Mouse (Mus musculus): ENCODE results near the gene Serpina1e. TPM values are rescaled to one million over a fixed set of nuclear protein-coding genes. Genes with fewer than 3 reads are reported as not detected.
"Not testable (repeated sequence)": the region's sequence is repeated elsewhere in the genome, so short reads cannot be mapped to it uniquely, and the experiment has no call there.

The Serpina1e gene
- polyA plus RNA-seq, 1 experiment from 2014 or later: 639 TPM

DNA sequence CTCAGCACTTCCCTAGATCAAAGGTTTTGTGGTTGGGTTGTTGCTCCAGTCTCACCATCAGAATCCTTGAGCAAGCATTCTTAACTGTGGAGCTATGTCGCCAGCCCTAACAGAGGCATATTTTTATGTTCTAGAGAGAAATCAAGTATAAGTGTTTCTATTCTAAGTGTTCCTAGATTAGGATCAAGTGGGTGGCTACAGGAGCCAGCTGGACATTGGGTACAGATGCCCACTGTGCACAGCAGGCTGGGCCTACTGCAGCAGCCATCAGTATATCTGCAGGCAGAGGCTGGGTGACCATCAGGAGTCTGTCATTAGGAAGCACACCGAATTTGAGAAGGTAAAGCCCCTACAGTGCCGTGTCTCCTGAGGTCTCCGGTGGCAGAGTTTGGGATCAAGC, 12.3 kb upstream of the Serpina1e start:
- WGBS (ENCODE audit: insufficient replicate concordance): 69% methylated on average over 4 of the region's 4 CpGs
- no peak for ATAC-seq (ENCODE audit: low read depth)
- no peak overlapping the region for H3K4me2 ChIP-seq (ENCODE audit: low read depth, low read length)
- H3K4me1 ChIP-seq (ENCODE audit: control insufficient read depth, low read depth, low read length): no peaks in the 10 kb centered on the region
- H3K36me3 ChIP-seq (ENCODE audit: control insufficient read depth, insufficient read depth): no peaks in the 10 kb centered on the region
- H3K4me3 ChIP-seq (ENCODE audit: low read depth, low read length): no peak overlapping the region
- no peaks in the 10 kb centered on the region for H3K9me3 ChIP-seq (replicated peaks; ENCODE audit: control insufficient read depth, low read length)
- H3K27me3 ChIP-seq (ENCODE audit: control insufficient read depth, insufficient read depth, low read depth, low read length): no peaks in the 10 kb centered on the region
- no peak overlapping the region for H3K27ac ChIP-seq (ENCODE audit: low read length)
- no peak overlapping the region for H3K9ac ChIP-seq (ENCODE audit: low read depth, low read length)

- no peaks in the 10 kb centered on the region for H3K27me3 ChIP-seq (ENCODE audit: control insufficient read depth, insufficient read depth, low read depth, low read length)
- no peak overlapping the region for H3K9ac ChIP-seq (ENCODE audit: low read depth, low read length)
- no peak overlapping the region for H3K4me2 ChIP-seq (ENCODE audit: low read depth, low read length)
- 67% methylated on average over 9 of the region's 9 CpGs for WGBS (ENCODE audit: insufficient replicate concordance)
- H3K27ac ChIP-seq (ENCODE audit: low read length): no peak overlapping the region
- no peak for ATAC-seq (ENCODE audit: low read depth)
- H3K36me3 ChIP-seq (ENCODE audit: control insufficient read depth, insufficient read depth): no peaks in the 10 kb centered on the region
- no peaks in the 10 kb centered on the region; the same call in 1 of the 2 replicates for H3K9me3 ChIP-seq (replicated peaks; ENCODE audit: control insufficient read depth, low read length)
- H3K4me3 ChIP-seq (ENCODE audit: low read depth, low read length): no peak overlapping the region
- no peaks in the 10 kb centered on the region for H3K4me1 ChIP-seq (ENCODE audit: control insufficient read depth, low read depth, low read length)
Observed at GRCm38 (mm10) chr12:103969577-103970116, 10.9 kb upstream of the Serpina1e start.

- Histone ChIP-seq H3K36me3 (ENCODE audit: control insufficient read depth, insufficient read depth) (no peaks in the 10 kb centered on the region), H3K4me3 (ENCODE audit: low read depth, low read length) (no peak overlapping the region), H3K4me1 (ENCODE audit: control insufficient read depth, low read depth, low read length) (no peaks in the 10 kb centered on the region; the same call in 1 of the 2 replicates), H3K4me2 (ENCODE audit: low read depth, low read length) (no peak overlapping the region), H3K27ac (ENCODE audit: low read length) (no peak overlapping the region), H3K9me3 (replicated peaks; ENCODE audit: control insufficient read depth, low read length) (no peaks in the 10 kb centered on the region; the same call in 1 of the 2 replicates), H3K9ac (ENCODE audit: low read depth, low read length) (no peak overlapping the region), H3K27me3 (ENCODE audit: control insufficient read depth, insufficient read depth, low read depth, low read length) (no peaks in the 10 kb centered on the region)
- ATAC-seq (ENCODE audit: low read depth): no peak
- 44% methylated on average over 3 of the region's 3 CpGs for WGBS (ENCODE audit: insufficient replicate concordance)
Observed at GRCm38 (mm10) chr12:103966761-103967160, 8.0 kb upstream of the Serpina1e start.

GRCm38 (mm10) chr12:103963288-103963687, 4.5 kb upstream of the Serpina1e start:
- H3K4me1 ChIP-seq (ENCODE audit: control insufficient read depth, low read depth, low read length): no peaks in the 10 kb centered on the region; the same call in 1 of the 2 replicates
- no peak overlapping the region for H3K4me2 ChIP-seq (ENCODE audit: low read depth, low read length)
- no peaks in the 10 kb centered on the region for H3K36me3 ChIP-seq (ENCODE audit: control insufficient read depth, insufficient read depth)
- H3K4me3 ChIP-seq (ENCODE audit: low read depth, low read length): no peak overlapping the region
- 48% methylated on average over 4 of the region's 4 CpGs for WGBS (ENCODE audit: insufficient replicate concordance)
- no peaks in the 10 kb centered on the region for H3K27me3 ChIP-seq (ENCODE audit: control insufficient read depth, insufficient read depth, low read depth, low read length)
- no peaks in the 10 kb centered on the region; the same call in 1 of the 2 replicates for H3K9me3 ChIP-seq (replicated peaks; ENCODE audit: control insufficient read depth, low read length)
- H3K27ac ChIP-seq (ENCODE audit: low read length): no peak overlapping the region
- ATAC-seq (ENCODE audit: low read depth): peak; percentile 84
- H3K9ac ChIP-seq (ENCODE audit: low read depth, low read length): no peak overlapping the region

DNA sequence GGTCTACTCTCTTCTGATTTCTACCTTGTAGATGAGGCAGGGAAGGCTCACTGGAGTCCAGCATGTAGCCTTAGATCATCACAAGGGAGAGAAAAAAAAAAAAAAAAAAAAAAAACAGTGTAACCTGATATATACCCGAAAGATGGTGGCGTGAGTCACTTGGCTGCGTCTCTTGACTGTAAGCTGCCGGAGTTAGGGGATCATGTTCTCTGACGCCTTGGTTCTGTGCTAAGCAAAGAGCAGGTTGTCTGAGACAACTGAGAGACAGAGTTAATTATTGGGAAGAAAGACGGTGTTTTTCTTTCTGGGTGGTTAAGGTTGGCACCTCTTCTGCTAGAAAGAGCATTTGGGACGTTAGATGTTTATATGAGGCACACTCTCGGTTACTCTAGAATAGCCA, 4.1 kb upstream of the Serpina1e start:
- no peak for ATAC-seq (ENCODE audit: low read depth)
- Histone ChIP-seq H3K9ac (ENCODE audit: low read depth, low read length) (no peak overlapping the region), H3K4me2 (ENCODE audit: low read depth, low read length) (no peak overlapping the region), H3K9me3 (replicated peaks; ENCODE audit: control insufficient read depth, low read length) (no peaks in the 10 kb centered on the region; the same call in 1 of the 2 replicates), H3K27ac (ENCODE audit: low read length) (no peak overlapping the region), H3K4me1 (ENCODE audit: control insufficient read depth, low read depth, low read length) (no peaks in the 10 kb centered on the region; the same call in 1 of the 2 replicates), H3K27me3 (ENCODE audit: control insufficient read depth, insufficient read depth, low read depth, low read length) (no peaks in the 10 kb centered on the region), H3K36me3 (ENCODE audit: control insufficient read depth, insufficient read depth) (no peaks in the 10 kb centered on the region), H3K4me3 (ENCODE audit: low read depth, low read length) (no peak overlapping the region)
- WGBS (ENCODE audit: insufficient replicate concordance): 72% methylated on average over 8 of the region's 8 CpGs

- H3K9ac ChIP-seq (ENCODE audit: low read depth, low read length): no peak overlapping the region
- H3K27ac ChIP-seq (ENCODE audit: low read length): no peak overlapping the region
- H3K4me1 ChIP-seq (ENCODE audit: control insufficient read depth, low read depth, low read length): no peaks in the 10 kb centered on the region; the same call in 1 of the 2 replicates
- H3K4me3 ChIP-seq (ENCODE audit: low read depth, low read length): no peak overlapping the region
- H3K9me3 ChIP-seq (replicated peaks; ENCODE audit: control insufficient read depth, low read length): no peaks in the 10 kb centered on the region; the same call in 1 of the 2 replicates
- no peaks in the 10 kb centered on the region for H3K27me3 ChIP-seq (ENCODE audit: control insufficient read depth, insufficient read depth, low read depth, low read length)
- whole genome bisulfite sequencing (ENCODE audit: insufficient replicate concordance): 54% methylated on average over 5 of the region's 5 CpGs
- no peak for ATAC-seq (ENCODE audit: low read depth)
- no peaks in the 10 kb centered on the region for H3K36me3 ChIP-seq (ENCODE audit: control insufficient read depth, insufficient read depth)
- no peak overlapping the region for H3K4me2 ChIP-seq (ENCODE audit: low read depth, low read length)
Observed at GRCm38 (mm10) chr12:103962337-103962736, 3.6 kb upstream of the Serpina1e start.

DNA sequence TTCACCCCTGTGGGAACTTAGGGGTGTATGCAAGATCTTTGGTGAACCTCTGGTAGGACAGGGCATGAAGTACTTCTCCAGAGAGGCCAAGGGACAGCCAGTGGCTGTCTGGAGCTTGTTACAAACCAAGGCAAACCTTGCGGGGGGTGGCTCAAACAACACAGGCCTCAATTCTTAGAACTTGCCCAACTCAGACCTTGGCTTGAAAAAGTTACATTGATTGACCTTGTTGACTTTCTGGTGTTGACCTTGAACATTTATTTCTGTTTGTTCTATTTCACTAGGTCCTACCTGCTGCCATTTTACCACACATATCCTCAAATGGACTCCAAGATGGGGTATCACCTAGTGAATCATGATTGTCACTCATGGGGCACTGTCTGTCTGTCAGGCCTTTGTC, 2.9 kb upstream of the Serpina1e start:
- H3K4me3 ChIP-seq (ENCODE audit: low read depth, low read length): no peak overlapping the region
- no peak overlapping the region for H3K27ac ChIP-seq (ENCODE audit: low read length)
- no peaks in the 10 kb centered on the region; the same call in 1 of the 2 replicates for H3K9me3 ChIP-seq (replicated peaks; ENCODE audit: control insufficient read depth, low read length)
- H3K9ac ChIP-seq (ENCODE audit: low read depth, low read length): no peak overlapping the region
- no peaks in the 10 kb centered on the region; the same call in 1 of the 2 replicates for H3K4me1 ChIP-seq (ENCODE audit: control insufficient read depth, low read depth, low read length)
- no peak overlapping the region for H3K4me2 ChIP-seq (ENCODE audit: low read depth, low read length)
- peak; percentile 12; the same call in 1 of the 2 replicates for ATAC-seq (ENCODE audit: low read depth)
- H3K36me3 ChIP-seq (ENCODE audit: control insufficient read depth, insufficient read depth): no peaks in the 10 kb centered on the region
- H3K27me3 ChIP-seq (ENCODE audit: control insufficient read depth, insufficient read depth, low read depth, low read length): no peaks in the 10 kb centered on the region
- WGBS (ENCODE audit: insufficient replicate concordance): 64% methylated on average over 1 of the region's 1 CpGs

GRCm38 (mm10) chr12:103956555-103956954, 2.2 kb downstream of the Serpina1e start:
- H3K36me3 ChIP-seq (ENCODE audit: control insufficient read depth, insufficient read depth); H3K27ac ChIP-seq (ENCODE audit: low read length); H3K9me3 ChIP-seq (replicated peaks; ENCODE audit: control insufficient read depth, low read length); H3K4me1 ChIP-seq (ENCODE audit: control insufficient read depth, low read depth, low read length); H3K9ac ChIP-seq (ENCODE audit: low read depth, low read length); H3K27me3 ChIP-seq (ENCODE audit: control insufficient read depth, insufficient read depth, low read depth, low read length); ATAC-seq (ENCODE audit: low read depth); H3K4me2 ChIP-seq (ENCODE audit: low read depth, low read length): not testable (repeated sequence)
- peak overlapping the region; percentile 27 for H3K4me3 ChIP-seq (ENCODE audit: low read depth, low read length)
- WGBS (ENCODE audit: insufficient replicate concordance): 36% methylated on average over 2 of the region's 2 CpGs

DNA sequence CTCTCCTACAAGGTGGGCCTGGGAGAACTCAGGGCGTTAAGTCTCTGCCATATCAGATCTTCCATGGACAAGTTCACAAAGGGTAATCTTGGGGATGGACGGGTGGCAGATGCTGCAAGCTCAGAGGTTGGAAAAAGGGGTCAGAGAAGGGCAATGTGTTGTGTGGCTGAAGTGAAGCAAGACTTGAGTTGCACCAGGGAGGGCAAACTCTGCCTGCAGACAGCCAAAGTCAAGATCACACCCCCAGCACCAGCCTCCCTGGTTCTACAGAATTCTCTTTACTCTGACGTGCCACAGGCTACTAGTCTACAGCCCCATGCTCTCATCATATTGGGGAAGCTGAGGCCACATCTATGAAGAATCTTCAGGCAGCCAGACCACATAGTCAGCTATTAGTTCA, 5.8 kb downstream of the Serpina1e start:
- not testable (repeated sequence) for H3K27me3 ChIP-seq (ENCODE audit: control insufficient read depth, insufficient read depth, low read depth, low read length); H3K4me2 ChIP-seq (ENCODE audit: low read depth, low read length); H3K9ac ChIP-seq (ENCODE audit: low read depth, low read length); H3K4me3 ChIP-seq (ENCODE audit: low read depth, low read length); H3K9me3 ChIP-seq (replicated peaks; ENCODE audit: control insufficient read depth, low read length); H3K36me3 ChIP-seq (ENCODE audit: control insufficient read depth, insufficient read depth); H3K4me1 ChIP-seq (ENCODE audit: control insufficient read depth, low read depth, low read length); ATAC-seq (ENCODE audit: low read depth); H3K27ac ChIP-seq (ENCODE audit: low read length)
- 54% methylated on average over 3 of the region's 3 CpGs for WGBS (ENCODE audit: insufficient replicate concordance)

Measured in liver, embryonic 16.5 days (tissue).